Mouse (Mus musculus) limb, embryonic 15.5 days (tissue): ENCODE data around the gene Sorcs3. TPM values are rescaled to one million over a fixed set of nuclear protein-coding genes. Genes with fewer than 3 reads are reported as not detected.

Experiments used
- ATAC-seq: fragments of 200-750 bp; cut with Nextera tagmentation; 2 replicates; pipeline ENCODE4 v1.8.0; 2017; ENCODE audit warnings: low read depth, moderate TSS enrichment; ENCODE audit not compliant: insufficient number of reproducible peaks, low FRiP score, low TSS enrichment
- H3K27ac ChIP-seq: fragments of 300-500 bp; sonication (generic); 2 replicates; pipeline ENCODE4 v1.5.1; 2015; ENCODE audit warnings: moderate library complexity, mild to moderate bottlenecking, inconsistent platforms
- H3K27me3 ChIP-seq: fragments of 300-500 bp; sonication (generic); 2 replicates; pipeline ENCODE4 v1.6.1; 2015; ENCODE audit warnings: inconsistent platforms
- H3K36me3 ChIP-seq: fragments of 300-500 bp; sonication (generic); 2 replicates; pipeline ENCODE4 v1.6.1; 2015; ENCODE audit warnings: inconsistent platforms
- H3K4me1 ChIP-seq: fragments of 300-500 bp; sonication (generic); 2 replicates; pipeline ENCODE4 v1.6.1; 2015; ENCODE audit warnings: inconsistent platforms
- H3K4me2 ChIP-seq: fragments of 300-500 bp; sonication (generic); 2 replicates; pipeline ENCODE4 v1.6.1; 2015; ENCODE audit warnings: mild to moderate bottlenecking, inconsistent platforms
- H3K4me3 ChIP-seq: fragments of 300-500 bp; sonication (generic); 2 replicates; pipeline ENCODE4 v1.5.1; 2015; ENCODE audit warnings: mild to moderate bottlenecking, inconsistent platforms
- H3K9ac ChIP-seq: fragments of 300-500 bp; sonication (generic); 2 replicates; pipeline ENCODE4 v1.6.1; 2015; ENCODE audit warnings: inconsistent platforms
- H3K9me3 ChIP-seq: fragments of 300-500 bp; sonication (generic); 2 replicates; pipeline ENCODE4 v1.6.1; 2016; ENCODE audit warnings: inconsistent platforms
- WGBS: fragments of 180-500 bp; shearing (Covaris S2); methylation state at CpG from one replicate; pipeline ENCODE4 v1.1.7; 2015; 5-methylcytosine and 5-hydroxymethylcytosine counted together
- polyA plus RNA-seq: library from polyadenylated mRNA; unstranded; fragments of >200 nt; fragmentation: Nextera tagmentation; extraction: Ambion mirVana; gene quantifications from 2 replicates; pipeline ENCODE4 v1.2.1, GENCODE M21; 2015

The Sorcs3 gene
- polyA plus RNA-seq, 1 experiment from 2014 or later = 1.9 TPM

- 0 out of 2 replicates have a peak, but pooled peaks cover 4% of the 10 kb centered on the region for H3K4me1 ChIP-seq
- H3K4me2 ChIP-seq = no peak overlapping the region
- no peak for ATAC-seq
- WGBS = 45% methylated on average over 3 of the region's 3 CpGs
- no peaks in the 10 kb centered on the region for H3K36me3 ChIP-seq
- H3K27me3 ChIP-seq = no peaks in the 10 kb centered on the region
- no peaks in the 10 kb centered on the region for H3K9me3 ChIP-seq
- H3K4me3 ChIP-seq = no peak overlapping the region
- no peak overlapping the region for H3K9ac ChIP-seq
- no peak overlapping the region for H3K27ac ChIP-seq
These were observed 628.5 kb downstream of the Sorcs3 start for GRCm38 (mm10) chr19:48834342-48834741.

GRCm38 (mm10) chr19:48839418-48839817, 633.6 kb downstream of the Sorcs3 start:
- no peak for ATAC-seq
- Histone ChIP-seq H3K9ac (no peak overlapping the region), H3K27me3 (no peaks in the 10 kb centered on the region), H3K4me1 (peaks cover 5% of the 10 kb centered on the region; the same call in 1 of the 2 replicates), H3K4me2 (no peak overlapping the region), H3K36me3 (no peaks in the 10 kb centered on the region), H3K9me3 (no peaks in the 10 kb centered on the region), H3K27ac (no peak overlapping the region), H3K4me3 (no peak overlapping the region)
- WGBS = 27% methylated on average over 4 of the region's 4 CpGs

- 40% methylated on average over 3 of the region's 3 CpGs for WGBS
These were observed 641.9 kb downstream of the Sorcs3 start for GRCm38 (mm10) chr19:48847700-48848099.

GRCm38 (mm10) chr19:48850466-48850865, 644.6 kb downstream of the Sorcs3 start:
- Histone ChIP-seq H3K9me3 (no peaks in the 10 kb centered on the region), H3K27me3 (no peaks in the 10 kb centered on the region), H3K4me1 (no peaks in the 10 kb centered on the region), H3K4me3 (no peak overlapping the region), H3K4me2 (no peak overlapping the region), H3K9ac (no peak overlapping the region), H3K36me3 (no peaks in the 10 kb centered on the region), H3K27ac (no peak overlapping the region)
- 88% methylated on average over 1 of the region's 1 CpGs for WGBS
- no peak for ATAC-seq

More at GRCm38 (mm10) chr19:48847700-48848099, 641.9 kb downstream of the Sorcs3 start:
- Histone ChIP-seq H3K4me1 (no peaks in the 10 kb centered on the region), H3K9me3 (no peaks in the 10 kb centered on the region), H3K27me3 (no peaks in the 10 kb centered on the region), H3K27ac (no peak overlapping the region), H3K9ac (no peak overlapping the region), H3K4me3 (no peak overlapping the region), H3K36me3 (no peaks in the 10 kb centered on the region), H3K4me2 (no peak overlapping the region)
- ATAC-seq = no peak
